Mouse (Mus musculus) hindbrain, embryonic 12.5 days (tissue): ENCODE measurements around the gene Shb. TPM values are rescaled to one million over a fixed set of nuclear protein-coding genes. Genes with fewer than 3 reads are reported as not detected.

Experiments
- ATAC-seq: fragments of 200-750 bp; cut with Nextera tagmentation; 2 replicates; pipeline ENCODE4 v1.8.0; 2017; ENCODE audit warnings: moderate TSS enrichment; ENCODE audit not compliant: low FRiP score
- H3K27ac ChIP-seq: fragments of 300-500 bp; sonication (generic); 2 replicates; pipeline ENCODE4 v1.5.1; 2016; ENCODE audit warnings: mild to moderate bottlenecking
- H3K27me3 ChIP-seq: fragments of 300-500 bp; sonication (generic); 2 replicates; pipeline ENCODE4 v1.6.1; 2016; ENCODE audit warnings: mild to moderate bottlenecking
- H3K36me3 ChIP-seq: fragments of 300-500 bp; sonication (generic); 2 replicates; pipeline ENCODE4 v1.6.1; 2016; ENCODE audit warnings: mild to moderate bottlenecking
- H3K4me1 ChIP-seq: fragments of 300-500 bp; sonication (generic); 2 replicates; pipeline ENCODE4 v1.6.1; 2016
- H3K4me2 ChIP-seq: fragments of 300-500 bp; sonication (generic); replicated peaks from 2 replicates; pipeline ENCODE4 v1.6.1; 2016; ENCODE audit warnings: mild to moderate bottlenecking
- H3K4me3 ChIP-seq: fragments of 300-500 bp; sonication (generic); 2 replicates; pipeline ENCODE4 v1.5.1; 2016; ENCODE audit warnings: mild to moderate bottlenecking
- H3K9ac ChIP-seq: fragments of 300-500 bp; sonication (generic); 2 replicates; pipeline ENCODE4 v1.6.1; 2016; ENCODE audit warnings: mild to moderate bottlenecking, moderate library complexity
- H3K9me3 ChIP-seq: fragments of 300-500 bp; sonication (generic); replicated peaks from 2 replicates; pipeline ENCODE4 v1.6.1; 2016; ENCODE audit warnings: mild to moderate bottlenecking
- WGBS: fragments of 180-500 bp; shearing (Covaris S2); methylation state at CpG from one replicate; pipeline ENCODE4 v1.1.7; 2016; 5-methylcytosine and 5-hydroxymethylcytosine counted together
- polyA plus RNA-seq: library from polyadenylated mRNA; unstranded; fragments of >200 nt; fragmentation: Nextera tagmentation; extraction: Ambion mirVana; gene quantifications from 2 replicates; pipeline ENCODE4 v1.2.1, GENCODE M21; 2016

Gene Shb
- polyA plus RNA-seq, 1 experiment from 2014 or later, result 10.0 TPM

DNA sequence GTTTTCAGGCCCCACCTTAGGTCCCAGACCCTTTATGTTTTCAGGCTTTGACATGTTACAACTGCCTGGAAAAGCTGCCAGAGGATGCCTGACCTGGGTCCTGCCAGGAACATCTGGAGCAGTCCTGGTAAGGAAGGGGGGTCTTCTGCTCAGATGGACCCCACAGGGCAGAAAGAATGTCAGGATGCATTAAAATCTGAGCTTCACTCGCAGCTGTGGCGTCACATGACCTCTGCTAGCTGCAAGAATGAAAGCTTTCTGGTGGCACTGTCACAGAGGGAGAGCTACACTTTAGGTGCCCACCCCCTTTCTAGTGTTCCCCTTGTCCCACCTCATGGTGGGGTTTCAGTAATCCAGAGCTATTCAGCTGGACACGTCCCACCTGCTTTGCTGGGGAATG, 95.3 kb downstream of the Shb start:
- 57% methylated on average over 3 of the region's 3 CpGs for WGBS
- no peak overlapping the region for H3K4me2 ChIP-seq
- no peaks in the 10 kb centered on the region for H3K27me3 ChIP-seq
- peak overlapping the region; percentile 50 for H3K27ac ChIP-seq
- ATAC-seq, result no peak
- no peaks in the 10 kb centered on the region for H3K9me3 ChIP-seq
- H3K4me1 ChIP-seq, result peaks cover 75% of the 10 kb centered on the region
- H3K36me3 ChIP-seq, result no peaks in the 10 kb centered on the region
- no peak overlapping the region for H3K4me3 ChIP-seq
- no peak overlapping the region for H3K9ac ChIP-seq

DNA sequence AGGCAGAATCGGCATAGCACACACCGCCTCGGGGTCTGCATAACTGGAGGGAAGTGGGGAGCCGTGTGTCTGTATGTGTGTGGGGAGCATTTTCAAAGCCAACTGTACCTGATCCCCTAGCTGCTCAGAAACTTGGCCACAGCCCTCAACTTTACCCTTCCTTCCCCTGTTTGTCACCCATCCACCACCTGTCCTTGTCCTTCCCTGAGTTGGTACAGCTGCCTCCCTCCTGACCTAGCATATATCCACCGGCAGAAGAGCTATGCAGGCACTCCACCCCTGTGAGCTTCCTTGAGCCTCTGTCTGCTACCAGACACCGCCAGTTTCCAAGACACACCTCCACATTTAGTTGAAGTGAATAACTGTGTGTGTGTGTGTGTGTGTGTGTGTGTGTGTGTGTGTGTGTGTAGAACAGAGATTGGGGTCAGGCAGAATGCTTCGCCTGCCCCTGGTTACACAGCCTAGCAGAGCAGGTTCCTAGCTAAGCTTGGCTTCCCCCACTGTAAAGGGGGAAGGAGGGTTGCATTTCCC, 95.8 kb downstream of the Shb start:
- H3K4me1 ChIP-seq, result peaks cover 75% of the 10 kb centered on the region
- peak overlapping the region; percentile 50 for H3K27ac ChIP-seq
- H3K9me3 ChIP-seq, result no peaks in the 10 kb centered on the region
- no peaks in the 10 kb centered on the region for H3K27me3 ChIP-seq
- WGBS, result 60% methylated on average over 7 of the region's 7 CpGs
- H3K36me3 ChIP-seq, result no peaks in the 10 kb centered on the region
- no peak overlapping the region for H3K4me3 ChIP-seq
- peak overlapping the region; percentile 19; the same call in 1 of the 2 replicates for H3K9ac ChIP-seq
- ATAC-seq, result peak; percentile 1; the same call in 1 of the 2 replicates
- no peak overlapping the region for H3K4me2 ChIP-seq

DNA sequence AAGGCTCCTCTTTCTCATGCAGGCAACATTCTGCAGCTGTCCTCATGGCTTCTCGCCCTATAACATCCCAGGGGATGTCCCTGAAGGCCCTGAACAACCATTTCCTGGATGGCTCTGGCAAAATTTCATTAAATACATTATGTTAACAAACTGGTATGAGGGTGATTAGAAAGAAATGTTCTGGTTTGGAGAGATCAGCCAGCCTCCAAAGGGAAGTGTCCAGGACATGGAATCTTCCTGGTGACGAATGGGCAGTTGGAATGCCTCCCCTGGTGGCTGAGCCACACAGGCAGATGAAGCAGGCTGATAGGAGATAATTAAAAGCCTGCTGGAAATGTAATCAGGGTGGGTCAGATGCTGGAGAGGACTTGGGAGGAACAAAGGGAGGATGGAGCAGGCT, 96.4 kb downstream of the Shb start:
- peaks cover 75% of the 10 kb centered on the region for H3K4me1 ChIP-seq
- H3K27me3 ChIP-seq, result no peaks in the 10 kb centered on the region
- H3K9me3 ChIP-seq, result no peaks in the 10 kb centered on the region
- H3K4me3 ChIP-seq, result no peak overlapping the region
- 35% methylated on average over 2 of the region's 2 CpGs for WGBS
- no peak overlapping the region for H3K9ac ChIP-seq
- H3K27ac ChIP-seq, result peak overlapping the region; percentile 50
- peak; percentile 30; the same call in 1 of the 2 replicates for ATAC-seq
- H3K4me2 ChIP-seq, result no peak overlapping the region
- H3K36me3 ChIP-seq, result no peaks in the 10 kb centered on the region

DNA sequence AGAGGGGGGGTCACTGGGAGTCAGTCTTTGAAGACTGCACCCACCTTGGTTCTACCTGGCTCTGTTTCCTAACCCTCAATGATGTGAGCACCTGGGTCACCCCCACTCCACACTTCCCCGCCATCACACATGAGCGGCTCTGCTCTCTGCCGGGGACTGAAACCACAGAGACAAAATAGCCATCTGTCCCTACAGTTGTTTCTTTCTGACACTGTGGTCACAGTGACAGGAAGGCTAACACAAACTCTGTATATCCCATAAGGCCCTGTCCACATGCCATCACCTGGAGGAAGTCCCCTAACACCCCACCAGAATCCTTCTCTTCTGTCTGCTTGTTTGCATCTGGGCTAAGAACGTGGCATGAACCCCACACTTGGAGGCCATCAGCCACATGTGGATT, 97.6 kb downstream of the Shb start:
- H3K9me3 ChIP-seq, result no peaks in the 10 kb centered on the region
- H3K9ac ChIP-seq, result no peak overlapping the region
- no peak overlapping the region for H3K4me2 ChIP-seq
- H3K4me3 ChIP-seq, result no peak overlapping the region
- no peaks in the 10 kb centered on the region for H3K27me3 ChIP-seq
- no peak for ATAC-seq
- H3K4me1 ChIP-seq, result peaks cover 67% of the 10 kb centered on the region
- no peaks in the 10 kb centered on the region for H3K36me3 ChIP-seq
- WGBS, result 73% methylated on average over 4 of the region's 4 CpGs
- H3K27ac ChIP-seq, result 0 out of 2 replicates have a peak overlapping the region, but pooled peaks have one; percentile 44

DNA sequence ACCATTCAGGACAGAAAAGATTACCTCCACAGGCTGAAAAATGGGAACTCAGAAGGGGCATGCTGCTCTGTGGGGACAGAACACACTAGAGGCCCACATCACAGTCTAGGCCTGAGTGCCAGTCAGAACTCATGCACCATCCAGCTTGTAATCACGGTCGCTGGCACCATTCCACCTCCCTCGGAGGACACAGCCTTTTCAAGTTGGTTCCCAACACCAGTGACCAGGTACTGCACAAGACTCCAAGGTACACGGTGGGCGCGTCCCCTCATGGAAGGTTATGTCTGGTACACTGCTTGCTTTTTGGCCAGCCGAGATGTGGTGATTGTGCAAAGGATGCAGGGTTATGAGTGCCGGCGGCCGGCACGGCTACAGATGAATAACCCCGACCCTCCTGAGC, 98.2 kb downstream of the Shb start:
- no peak overlapping the region for H3K4me2 ChIP-seq
- H3K36me3 ChIP-seq, result no peaks in the 10 kb centered on the region
- H3K27ac ChIP-seq, result peak overlapping the region; percentile 44; the same call in 1 of the 2 replicates
- H3K9ac ChIP-seq, result no peak overlapping the region
- WGBS, result 82% methylated on average over 12 of the region's 12 CpGs
- H3K4me3 ChIP-seq, result no peak overlapping the region
- no peak for ATAC-seq
- peaks cover 64% of the 10 kb centered on the region for H3K4me1 ChIP-seq
- no peaks in the 10 kb centered on the region for H3K27me3 ChIP-seq
- H3K9me3 ChIP-seq, result no peaks in the 10 kb centered on the region

DNA sequence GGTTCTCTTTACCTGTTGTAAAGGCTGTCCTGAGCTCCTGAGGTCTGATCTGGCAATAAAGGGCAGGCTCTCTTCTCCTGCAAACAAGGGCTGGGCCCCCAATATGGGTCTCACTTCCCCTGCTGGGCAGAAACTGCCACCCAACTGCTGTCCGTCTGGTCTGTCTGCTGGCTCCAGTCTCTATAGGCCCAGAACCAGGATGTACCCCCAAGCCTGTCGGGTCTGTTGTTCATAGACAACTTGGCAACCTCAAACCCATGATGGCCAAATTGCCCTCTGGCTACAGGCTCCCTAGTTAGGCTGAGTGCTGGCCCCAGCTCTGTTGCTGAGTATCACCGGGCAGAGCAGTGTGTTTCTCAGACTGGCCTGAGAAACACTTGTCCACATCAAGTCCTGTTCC, 100.5 kb downstream of the Shb start:
- Histone ChIP-seq H3K4me1 (peaks cover 57% of the 10 kb centered on the region), H3K4me3 (no peak overlapping the region), H3K9me3 (no peaks in the 10 kb centered on the region), H3K27me3 (no peaks in the 10 kb centered on the region), H3K9ac (no peak overlapping the region), H3K4me2 (no peak overlapping the region), H3K27ac (no peak overlapping the region), H3K36me3 (no peaks in the 10 kb centered on the region)
- no peak for ATAC-seq
- WGBS, result 84% methylated on average over 3 of the region's 3 CpGs

DNA sequence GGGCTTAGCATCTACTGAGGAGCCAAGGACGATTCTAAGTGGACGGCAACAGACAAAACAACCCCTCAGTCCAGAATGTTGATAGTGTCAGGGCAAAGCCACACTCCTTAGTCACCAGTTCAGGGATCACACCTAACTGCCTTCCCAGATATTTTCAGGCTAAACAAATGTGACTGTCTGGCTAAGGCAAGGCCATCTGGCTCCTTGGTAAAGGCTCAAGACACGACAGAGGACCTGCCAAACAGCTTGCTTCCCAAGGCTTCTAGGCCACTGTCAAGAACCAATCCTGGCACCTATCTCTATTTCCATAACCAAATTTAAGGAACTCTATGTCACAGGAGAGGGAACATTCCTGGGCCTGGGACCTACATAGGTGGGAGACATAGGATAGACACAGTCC, 101.0 kb downstream of the Shb start:
- H3K4me1 ChIP-seq, result peaks cover 55% of the 10 kb centered on the region
- no peak overlapping the region for H3K9ac ChIP-seq
- no peak for ATAC-seq
- H3K4me2 ChIP-seq, result no peak overlapping the region
- H3K36me3 ChIP-seq, result no peaks in the 10 kb centered on the region
- no peak overlapping the region for H3K27ac ChIP-seq
- H3K27me3 ChIP-seq, result no peaks in the 10 kb centered on the region
- H3K9me3 ChIP-seq, result no peaks in the 10 kb centered on the region
- no peak overlapping the region for H3K4me3 ChIP-seq
- 90% methylated on average over 3 of the region's 3 CpGs for WGBS

DNA sequence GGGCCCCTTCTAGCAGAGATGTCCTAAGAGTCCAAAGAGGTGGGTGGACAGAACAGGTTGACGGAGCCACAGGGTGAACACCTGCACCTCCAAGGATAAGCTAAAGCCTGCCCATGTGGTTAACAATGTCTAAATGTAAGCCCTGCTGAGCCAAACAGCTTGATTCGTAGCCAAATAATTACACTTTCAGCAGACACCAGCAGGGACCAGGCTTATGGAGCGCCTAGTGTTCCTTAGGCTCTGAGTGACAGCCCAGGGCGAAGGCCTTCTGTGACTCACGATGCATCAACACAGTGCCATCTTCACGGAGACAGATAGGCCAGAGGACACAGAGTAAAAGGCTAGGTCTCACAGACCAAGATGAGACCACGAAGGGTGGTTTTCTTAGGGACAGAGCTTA, 102.8 kb downstream of the Shb start:
- Histone ChIP-seq H3K4me2 (no peak overlapping the region), H3K27me3 (no peaks in the 10 kb centered on the region), H3K36me3 (no peaks in the 10 kb centered on the region), H3K9ac (no peak overlapping the region), H3K4me1 (peaks cover 43% of the 10 kb centered on the region), H3K9me3 (no peaks in the 10 kb centered on the region), H3K4me3 (no peak overlapping the region), H3K27ac (no peak overlapping the region)
- ATAC-seq, result no peak
- 69% methylated on average over 7 of the region's 7 CpGs for WGBS

DNA sequence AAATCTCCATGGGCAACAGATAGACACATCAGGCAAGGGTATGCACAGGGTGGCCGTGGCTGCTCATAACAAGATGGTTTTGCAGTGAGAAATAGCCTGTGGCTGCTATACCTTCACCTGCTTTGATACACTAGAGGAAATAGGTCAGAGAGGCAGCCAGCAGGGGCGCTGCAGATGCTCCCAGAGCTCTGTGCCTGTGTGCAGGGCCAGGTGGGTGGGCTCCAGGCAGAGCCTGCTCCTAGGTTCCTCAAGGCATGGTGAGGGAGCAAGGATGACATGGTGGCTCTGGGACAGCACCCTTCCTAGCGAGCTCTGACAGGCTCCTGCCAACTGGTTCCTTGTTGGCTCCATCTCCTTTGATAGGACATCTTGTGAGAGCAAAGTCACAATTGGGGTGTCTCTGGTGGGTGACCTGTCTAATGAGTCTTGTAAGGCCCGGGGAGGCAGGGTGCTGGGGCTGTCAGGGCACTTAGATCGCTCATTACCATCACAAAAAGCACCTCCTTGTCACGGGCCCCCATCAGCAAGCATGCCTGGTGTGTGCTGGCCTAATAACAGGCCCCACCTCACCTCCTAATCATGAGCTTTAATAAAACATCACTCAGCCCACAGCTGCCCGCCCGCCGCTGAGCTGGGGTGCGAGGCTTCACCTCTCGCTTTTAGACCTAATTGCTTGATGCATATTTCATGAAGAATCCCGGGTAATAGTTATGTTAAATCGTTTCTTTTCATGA, 105.4 kb downstream of the Shb start:
- 40% methylated on average over 13 of the region's 13 CpGs for WGBS
- peak overlapping the region; percentile 4; the same call in 1 of the 2 replicates for H3K27ac ChIP-seq

DNA sequence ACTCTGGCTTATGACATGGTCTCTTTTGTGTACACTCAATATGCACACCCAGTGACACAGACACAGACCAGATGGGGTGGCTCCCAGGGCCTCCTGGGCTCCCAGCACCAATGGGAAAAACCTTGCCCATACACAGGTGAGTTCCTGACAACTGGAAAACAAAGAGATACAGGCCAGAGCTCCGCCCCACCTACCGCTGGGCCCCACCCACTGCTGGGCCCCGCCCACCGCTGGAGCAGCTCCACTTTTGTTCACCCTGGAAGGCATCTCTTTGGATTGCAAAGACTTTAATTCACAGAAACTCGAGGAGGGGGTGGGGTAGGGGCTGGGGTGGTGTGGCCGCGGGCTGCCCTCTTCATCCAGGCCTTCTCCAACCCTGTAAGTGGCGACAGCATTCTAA, 108.9 kb downstream of the Shb start:
- H3K9me3 ChIP-seq, result no peaks in the 10 kb centered on the region
- 0 out of 2 replicates have a peak, but pooled peaks cover 13% of the 10 kb centered on the region for H3K27me3 ChIP-seq
- H3K9ac ChIP-seq, result no peak overlapping the region
- no peak overlapping the region for H3K4me3 ChIP-seq
- H3K36me3 ChIP-seq, result no peaks in the 10 kb centered on the region
- 32% methylated on average over 8 of the region's 8 CpGs for WGBS
- H3K4me1 ChIP-seq, result peaks cover 40% of the 10 kb centered on the region
- ATAC-seq, result no peak
- H3K4me2 ChIP-seq, result no peak overlapping the region
- no peak overlapping the region for H3K27ac ChIP-seq

More for the DNA sequence above, 105.4 kb downstream of the Shb start:
- H3K4me3 ChIP-seq, result no peak overlapping the region
- H3K36me3 ChIP-seq, result no peaks in the 10 kb centered on the region
- no peak overlapping the region for H3K4me2 ChIP-seq
- H3K27me3 ChIP-seq, result 0 out of 2 replicates have a peak, but pooled peaks cover 8% of the 10 kb centered on the region
- H3K9ac ChIP-seq, result no peak overlapping the region
- H3K4me1 ChIP-seq, result peaks cover 33% of the 10 kb centered on the region
- peak; percentile 66 for ATAC-seq
- H3K9me3 ChIP-seq, result no peaks in the 10 kb centered on the region

DNA sequence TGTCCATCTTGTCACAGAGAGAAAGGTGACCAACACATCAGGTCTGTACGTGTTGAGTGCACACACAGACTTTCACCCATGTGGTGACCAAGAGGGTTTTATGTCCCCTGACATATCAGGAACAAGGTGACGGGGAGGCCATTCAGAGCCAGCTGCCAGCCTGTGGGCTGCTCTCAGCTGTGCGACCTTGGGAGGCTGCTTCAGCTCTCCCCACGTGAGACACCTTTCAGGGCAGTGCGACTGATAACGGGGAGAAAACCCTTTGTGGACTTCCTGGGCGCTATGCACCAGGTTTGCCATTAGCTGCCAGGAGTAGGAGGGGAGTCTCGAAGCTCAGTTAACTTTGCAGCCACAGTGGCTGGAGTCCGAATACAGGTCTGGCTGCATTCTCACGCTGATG, 109.6 kb downstream of the Shb start:
- Histone ChIP-seq H3K9ac (no peak overlapping the region), H3K4me1 (peaks cover 41% of the 10 kb centered on the region), H3K27me3 (0 out of 2 replicates have a peak, but pooled peaks cover 13% of the 10 kb centered on the region), H3K27ac (no peak overlapping the region), H3K36me3 (no peaks in the 10 kb centered on the region), H3K9me3 (no peaks in the 10 kb centered on the region), H3K4me3 (no peak overlapping the region), H3K4me2 (no peak overlapping the region)
- 88% methylated on average over 10 of the region's 10 CpGs for WGBS
- no peak for ATAC-seq

DNA sequence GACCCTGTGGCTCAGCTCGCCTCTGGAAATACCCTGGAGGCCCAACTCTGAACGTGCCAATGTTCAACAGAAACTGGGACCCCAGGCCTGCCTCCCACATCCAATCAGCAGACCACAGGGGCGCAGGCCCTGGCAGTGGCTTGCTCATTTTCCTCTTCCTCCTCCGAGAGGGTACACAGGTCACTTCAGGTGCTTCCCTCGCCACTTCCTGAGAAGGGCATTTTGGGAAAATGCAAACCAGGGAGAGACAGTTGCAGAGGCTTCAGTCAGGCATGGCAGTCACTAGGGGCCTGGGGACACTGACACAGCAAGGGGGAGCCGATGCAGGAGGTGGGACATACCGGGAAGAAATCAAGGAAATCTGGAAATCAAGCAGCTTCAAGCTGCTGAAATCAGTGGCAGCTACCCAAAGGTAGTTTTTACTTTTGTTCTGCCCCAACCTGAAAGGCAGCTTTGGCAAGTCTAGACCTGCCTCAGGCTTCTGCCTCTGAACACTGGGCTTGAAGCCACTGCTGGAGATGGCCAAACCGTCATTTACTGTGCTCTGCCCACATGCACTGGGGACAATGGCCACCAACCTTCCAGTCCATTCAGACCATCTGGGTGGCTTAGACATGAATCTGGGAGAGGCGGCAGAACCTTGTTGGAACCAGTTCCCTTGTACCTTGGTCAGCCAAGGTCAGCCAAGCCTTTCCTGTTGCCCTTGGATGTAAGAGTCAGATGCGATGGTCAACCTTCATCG, 110.6 kb downstream of the Shb start:
- 75% methylated on average over 11 of the region's 11 CpGs for WGBS
- H3K36me3 ChIP-seq, result no peaks in the 10 kb centered on the region
- no peak overlapping the region for H3K27ac ChIP-seq
- no peaks in the 10 kb centered on the region for H3K9me3 ChIP-seq
- no peak overlapping the region for H3K9ac ChIP-seq
- no peak overlapping the region for H3K4me3 ChIP-seq
- no peak overlapping the region for H3K4me2 ChIP-seq
- 0 out of 2 replicates have a peak, but pooled peaks cover 13% of the 10 kb centered on the region for H3K27me3 ChIP-seq
- H3K4me1 ChIP-seq, result peaks cover 33% of the 10 kb centered on the region
- ATAC-seq, result no peak
